ENCODE assay signal across 10 mouse cellular contexts in the genomic region with DNA sequence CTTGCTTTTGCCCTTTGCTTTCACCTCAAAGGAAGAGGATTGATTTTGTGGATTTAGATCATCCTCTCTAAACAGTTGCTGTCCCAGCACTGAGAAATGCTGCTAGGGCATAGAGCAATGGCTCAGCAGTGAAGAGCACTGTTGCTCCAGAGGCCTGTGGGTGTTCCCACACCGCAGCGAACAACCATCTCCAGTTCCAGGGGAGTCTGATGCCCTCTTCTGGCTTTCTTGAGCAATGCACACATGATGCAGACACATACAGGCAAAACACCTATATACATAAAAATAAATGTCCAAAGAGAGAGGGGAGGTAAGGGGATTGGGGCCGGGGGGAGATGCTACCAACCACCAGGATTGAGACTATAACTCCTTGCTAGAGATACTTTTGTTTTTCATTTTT. TPM values are rescaled to one million over a fixed set of nuclear protein-coding genes. Genes with fewer than 3 reads are reported as not detected.
DNase-seq lines count a peak whose midpoint lies in the region; ATAC-seq and TF ChIP-seq lines count a peak whose summit lies in the region.
"Had no signal": no experiment of that assay in that cellular context is flagged by ENCODE, and none has a peak within 500 bp of the region (broad histone marks: within the 10 kb centered on the region; RNA-seq: fewer than 3 reads in every experiment).

No protein-coding gene starts in this region.

- H3K36me3 ChIP-seq in hindbrain, postnatal 0 days (ENCODE audit: insufficient read depth, low read length) = peaks cover 6% of the 10 kb centered on the region; the same call in 1 of the 2 replicates
- H3K36me3 ChIP-seq in hindbrain, embryonic 11.5 days (ENCODE audit: control insufficient read depth, insufficient read depth, low read length) = no peaks in the 10 kb centered on the region
- peaks cover 71% of the 10 kb centered on the region for H3K36me3 ChIP-seq in thymus, adult 2 months (ENCODE audit: control insufficient read depth, insufficient read depth, low read length)
- peaks cover 57% of the 10 kb centered on the region for H3K36me3 ChIP-seq in embryonic facial prominence, embryonic 10.5 days (replicated peaks)

- no peaks in the 10 kb centered on the region for H3K27me3 ChIP-seq in hindbrain, postnatal 0 days (ENCODE audit: insufficient read depth, low read length)
- no peaks in the 10 kb centered on the region for H3K27me3 ChIP-seq in hindbrain, embryonic 11.5 days (ENCODE audit: control insufficient read depth, insufficient read depth, low read length)
- H3K27me3 ChIP-seq in thymus, adult 2 months (ENCODE audit: control insufficient read depth, insufficient read depth, low read length) = no peaks in the 10 kb centered on the region
- H3K27me3 ChIP-seq in embryonic facial prominence, embryonic 10.5 days (replicated peaks; ENCODE audit: low read depth, poor library complexity, severe bottlenecking) = no peaks in the 10 kb centered on the region
- H3K27me3 ChIP-seq: lung, embryonic 15.5 days had no signal

- no peaks in the 10 kb centered on the region for H3K9me3 ChIP-seq in hindbrain, postnatal 0 days (ENCODE audit: low read length)
- no peaks in the 10 kb centered on the region for H3K9me3 ChIP-seq in hindbrain, embryonic 11.5 days (ENCODE audit: control insufficient read depth, low read length)
- H3K9me3 ChIP-seq in embryonic facial prominence, embryonic 10.5 days = no peaks in the 10 kb centered on the region
- H3K9me3 ChIP-seq: lung, embryonic 15.5 days had no signal

- no peak overlapping the region for H3K4me2 ChIP-seq in hindbrain, postnatal 0 days (ENCODE audit: low read depth, low read length)
- no peak overlapping the region for H3K4me2 ChIP-seq in hindbrain, embryonic 11.5 days (replicated peaks; ENCODE audit: low read depth, low read length)
- H3K4me2 ChIP-seq: lung, embryonic 15.5 days had no signal

- no peak overlapping the region for H3K4me3 ChIP-seq in hindbrain, postnatal 0 days (ENCODE audit: low read length)
- no peak overlapping the region for H3K4me3 ChIP-seq in hindbrain, embryonic 11.5 days (ENCODE audit: low read depth, low read length)
- H3K4me3 ChIP-seq in thymus, adult 2 months (ENCODE audit: control insufficient read depth, insufficient read depth, low read length) = no peak overlapping the region
- no peak overlapping the region for H3K4me3 ChIP-seq in embryonic facial prominence, embryonic 10.5 days
- H3K4me3 ChIP-seq: lung, embryonic 15.5 days had no signal

- no peak overlapping the region for H3K27ac ChIP-seq in hindbrain, postnatal 0 days
- H3K27ac ChIP-seq in hindbrain, embryonic 11.5 days (ENCODE audit: low read depth, low read length) = no peak overlapping the region
- no peak overlapping the region for H3K27ac ChIP-seq in thymus, adult 2 months (ENCODE audit: control insufficient read depth, insufficient read depth, low read length)
- no peak overlapping the region for H3K27ac ChIP-seq in embryonic facial prominence, embryonic 10.5 days (replicated peaks)
- H3K27ac ChIP-seq: lung, embryonic 15.5 days had no signal

- no peak overlapping the region for H3K9ac ChIP-seq in hindbrain, postnatal 0 days (replicated peaks; ENCODE audit: low read length)
- no peak overlapping the region for H3K9ac ChIP-seq in hindbrain, embryonic 11.5 days (ENCODE audit: low read depth, low read length)
- H3K9ac ChIP-seq: lung, embryonic 15.5 days had no signal

- DNase-seq in hindbrain, postnatal 0 days (ENCODE audit: low spot score) = no peak
- DNase-seq in hindbrain, embryonic 11.5 days (ENCODE audit: low spot score) = no peak
- no peak for DNase-seq in thymus, adult 2 months
- no peak for DNase-seq in thymus, adult 18-20 months
- DNase-seq in brain, embryonic 14.5 days (ENCODE audit: low read depth) = peak; percentile 1
- DNase-seq in thymus, postnatal 25 days = peak; percentile 12
- no peak for DNase-seq in embryonic facial prominence, embryonic 10.5 days (ENCODE audit: low spot score)
- no peak for DNase-seq in right cerebral cortex, postnatal 36 days (ENCODE audit: low spot score in 2 of 2)
- DNase-seq: cerebellum, postnatal 25 days had no signal

- H3K4me1 ChIP-seq in hindbrain, postnatal 0 days (ENCODE audit: insufficient read depth, low read length) = no peaks in the 10 kb centered on the region
- no peaks in the 10 kb centered on the region for H3K4me1 ChIP-seq in hindbrain, embryonic 11.5 days (replicated peaks; ENCODE audit: control insufficient read depth, insufficient read depth, low read length)
- no peaks in the 10 kb centered on the region for H3K4me1 ChIP-seq in thymus, adult 2 months (replicated peaks; ENCODE audit: control insufficient read depth, insufficient read depth, low read length)
- no peaks in the 10 kb centered on the region for H3K4me1 ChIP-seq in embryonic facial prominence, embryonic 10.5 days
- H3K4me1 ChIP-seq: lung, embryonic 15.5 days had no signal

- TF ChIP-seq CTCF in hindbrain, postnatal 0 days (IDR thresholded peaks at IDR 0.05; ENCODE audit: low read depth) = peak; percentile 48
- TF ChIP-seq CTCF in thymus, adult 2 months (IDR thresholded peaks at IDR 0.05; ENCODE audit: borderline replicate concordance, control insufficient read depth, extremely low read depth, insufficient read depth, low read length, poor library complexity) = peak; percentile 24; the same call in 1 of the 2 replicates
- TF ChIP-seq CTCF in brain, embryonic 14.5 days (IDR thresholded peaks at IDR 0.05; ENCODE audit: borderline replicate concordance, extremely low read depth, insufficient read depth, insufficient read length) = peak; percentile 12; the same call in 1 of the 2 replicates

- WGBS in hindbrain, postnatal 0 days = 71% methylated on average over 3 of the region's 3 CpGs
- 65% methylated on average over 3 of the region's 3 CpGs for WGBS in hindbrain, embryonic 11.5 days
- 97% methylated on average over 3 of the region's 3 CpGs for WGBS in thymus, adult 2 months
- 78% methylated on average over 3 of the region's 3 CpGs for WGBS in embryonic facial prominence, embryonic 10.5 days

- no peak for TF ChIP-seq POLR2A in thymus, adult 2 months (IDR thresholded peaks at IDR 0.05; ENCODE audit: control insufficient read depth, extremely low read depth, insufficient read depth, low read length, poor library complexity)
- no peak for TF ChIP-seq POLR2A in brain, embryonic 14.5 days (IDR thresholded peaks at IDR 0.05; ENCODE audit: borderline replicate concordance, extremely low read depth, insufficient read depth, insufficient read length, poor library complexity, severe bottlenecking)

- ATAC-seq in hindbrain, postnatal 0 days = no peak
- ATAC-seq in hindbrain, embryonic 11.5 days (ENCODE audit: low FRiP score) = no peak

RNA-seq across cellular contexts. Expression of a gene that starts 13.5 kb away (rescaled TPM):
- total RNA-seq in hindbrain, postnatal 0 days (2014; rRNA removed) = 5.1 and 5.7 TPM in 2 replicates
- 15.0 and 16.3 TPM in 2 replicates for polyA plus RNA-seq in hindbrain, postnatal 0 days (2015; fragmentation: Nextera tagmentation; extraction: Ambion mirVana)
- 21.5 and 26.3 TPM in 2 replicates for polyA plus RNA-seq in hindbrain, embryonic 11.5 days (2014; fragmentation: Nextera tagmentation; extraction: Ambion mirVana)
- polyA plus RNA-seq in thymus, adult 2 months (2012; rRNA removed) = 6.4 and 9.3 TPM in 2 replicates
- polyA plus RNA-seq in brain, embryonic 14.5 days (2012; rRNA removed) = 6.3 and 8.3 TPM in 2 replicates
- 23.2 and 27.0 TPM in 2 replicates for polyA plus RNA-seq in embryonic facial prominence, embryonic 10.5 days (2016; fragmentation: Nextera tagmentation; extraction: Ambion mirVana)

RNA-seq across cellular contexts. Expression of a gene that starts 46.7 kb away (rescaled TPM):
- 21.9 and 34.2 TPM in 2 replicates for total RNA-seq in hindbrain, postnatal 0 days (2014; rRNA removed)
- 67.3 and 67.7 TPM in 2 replicates for polyA plus RNA-seq in hindbrain, postnatal 0 days (2015; fragmentation: Nextera tagmentation; extraction: Ambion mirVana)
- polyA plus RNA-seq in hindbrain, embryonic 11.5 days (2014; fragmentation: Nextera tagmentation; extraction: Ambion mirVana) = 56.4 and 57.8 TPM in 2 replicates
- 12.2 and 12.3 TPM in 2 replicates for polyA plus RNA-seq in thymus, adult 2 months (2012; rRNA removed)
- polyA plus RNA-seq in brain, embryonic 14.5 days (2012; rRNA removed) = 25.5 and 28.5 TPM in 2 replicates
- 63.0 and 66.9 TPM in 2 replicates for polyA plus RNA-seq in embryonic facial prominence, embryonic 10.5 days (2016; fragmentation: Nextera tagmentation; extraction: Ambion mirVana)

RNA-seq across cellular contexts. Expression of a gene that starts 46.9 kb away (rescaled TPM):
- total RNA-seq in hindbrain, postnatal 0 days (2014; rRNA removed) = 1.8 and 2.6 TPM in 2 replicates
- 6.4 and 7.2 TPM in 2 replicates for polyA plus RNA-seq in hindbrain, postnatal 0 days (2015; fragmentation: Nextera tagmentation; extraction: Ambion mirVana)
- 13.5 and 17.2 TPM in 2 replicates for polyA plus RNA-seq in hindbrain, embryonic 11.5 days (2014; fragmentation: Nextera tagmentation; extraction: Ambion mirVana)
- 5.7 and 5.9 TPM in 2 replicates for polyA plus RNA-seq in thymus, adult 2 months (2012; rRNA removed)
- polyA plus RNA-seq in brain, embryonic 14.5 days (2012; rRNA removed) = 4.4 and 6.6 TPM in 2 replicates
- 13.2 and 14.8 TPM in 2 replicates for polyA plus RNA-seq in embryonic facial prominence, embryonic 10.5 days (2016; fragmentation: Nextera tagmentation; extraction: Ambion mirVana)

Comparison
In these comparisons a context has a peak if more than half of its experiments do, and no peak if none do; other contexts are left out.
1. DNase-seq: peak in brain, embryonic 14.5 days (single experiment) and thymus, postnatal 25 days (single experiment); none in hindbrain, postnatal 0 days (single experiment), hindbrain, embryonic 11.5 days (single experiment), thymus, adult 2 months (single experiment), thymus, adult 18-20 months (0 of 2), embryonic facial prominence, embryonic 10.5 days (single experiment) and right cerebral cortex, postnatal 36 days (0 of 2).
2. Peak in every context shown above with its lines, with median percentiles within 50 percentile points of each other: CTCF ChIP-seq.